Mouse (Mus musculus): ENCODE measurements at regions not wholly inside any gene's neighbourhood (a gene's known extent, or its start where the extent isn't known, plus 50 kb on each side); places are given as distances from the start of the nearest gene placed in this dataset.

DNA sequence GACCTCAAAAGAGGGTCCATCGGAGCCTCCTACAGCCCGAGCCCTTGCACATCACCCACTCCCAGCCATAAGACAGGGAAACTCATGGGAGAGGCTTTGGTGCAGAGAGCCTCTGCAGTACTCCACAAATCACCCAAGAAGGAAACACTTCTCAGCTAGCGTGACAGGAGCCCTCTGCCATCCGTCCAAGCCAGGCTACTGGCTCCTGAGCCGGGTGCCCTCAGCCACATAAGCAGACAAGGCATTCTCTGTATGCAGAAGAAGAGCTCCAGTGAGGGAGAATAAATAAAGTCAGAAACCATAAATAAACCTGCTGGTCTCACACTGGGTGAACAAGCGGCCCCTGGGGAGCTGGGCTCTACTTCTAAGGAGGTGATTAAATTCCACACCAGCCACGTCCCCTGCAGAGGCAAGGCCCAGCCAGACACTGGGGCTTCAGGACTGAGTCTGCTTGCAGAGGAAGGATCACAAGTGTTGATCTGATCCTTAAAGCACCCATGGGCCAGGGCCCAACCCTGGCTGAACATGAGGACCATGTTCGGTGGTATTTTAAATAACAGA lies 243.0 kb upstream of the Mocs1 start:
- no peaks in the 10 kb centered on the region for H3K27me3 ChIP-seq (ENCODE audit: control insufficient read depth, insufficient read depth, low read length)
- DNase-seq (ENCODE audit: low spot score) = no peak
- ATAC-seq (ENCODE audit: low FRiP score, low TSS enrichment) = no peak
- no peak overlapping the region for H3K4me3 ChIP-seq (ENCODE audit: low read depth, low read length)
- no peaks in the 10 kb centered on the region for H3K36me3 ChIP-seq (ENCODE audit: control insufficient read depth, insufficient read depth, low read length)
- no peaks in the 10 kb centered on the region for H3K4me1 ChIP-seq (replicated peaks; ENCODE audit: control insufficient read depth, insufficient read depth)
- no peak overlapping the region for H3K27ac ChIP-seq (replicated peaks)
- no peak overlapping the region for H3K9ac ChIP-seq (ENCODE audit: low read length)
- no peak overlapping the region for H3K4me2 ChIP-seq (replicated peaks; ENCODE audit: low read depth)
- WGBS = 42% methylated on average over 8 of the region's 8 CpGs
- no peaks in the 10 kb centered on the region for H3K9me3 ChIP-seq (ENCODE audit: control insufficient read depth, low read length)
- TF ChIP-seq CTCF (IDR thresholded peaks at IDR 0.05; ENCODE audit: low read depth) = no peak
- TF ChIP-seq EP300 (optimal IDR thresholded peaks at IDR 0.05) = no peak

DNA sequence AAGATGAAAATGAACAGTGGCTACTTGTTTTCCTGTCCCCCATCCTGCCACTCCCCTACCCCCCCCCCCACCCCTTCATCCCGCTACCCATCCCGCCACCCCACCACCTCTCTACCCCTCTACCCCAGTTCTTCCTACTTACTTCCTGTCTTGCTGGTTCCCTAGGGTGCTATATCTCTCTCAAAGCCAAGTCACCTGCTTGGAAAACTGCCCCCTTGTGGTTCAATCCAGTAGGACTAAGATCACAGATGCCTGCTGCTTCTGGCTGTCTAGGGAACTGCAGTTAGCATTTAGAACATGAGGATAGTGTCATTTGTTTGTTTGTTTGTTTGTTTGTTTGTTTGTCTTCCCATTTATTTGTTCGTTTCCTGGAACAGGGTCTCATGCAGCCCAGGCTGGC lies 238.4 kb upstream of the Mocs1 start:
- DNase-seq (ENCODE audit: low spot score) (no peak), ATAC-seq (ENCODE audit: low FRiP score, low TSS enrichment) (no peak)
- H3K27ac ChIP-seq (replicated peaks) = no peak overlapping the region
- no peaks in the 10 kb centered on the region for H3K27me3 ChIP-seq (ENCODE audit: control insufficient read depth, insufficient read depth, low read length)
- H3K4me3 ChIP-seq (ENCODE audit: low read depth, low read length) = no peak overlapping the region
- H3K4me2 ChIP-seq (replicated peaks; ENCODE audit: low read depth) = no peak overlapping the region
- no peaks in the 10 kb centered on the region for H3K36me3 ChIP-seq (ENCODE audit: control insufficient read depth, insufficient read depth, low read length)
- no peaks in the 10 kb centered on the region for H3K9me3 ChIP-seq (ENCODE audit: control insufficient read depth, low read length)
- H3K9ac ChIP-seq (ENCODE audit: low read length) = no peak overlapping the region
- WGBS = 48% methylated on average over 2 of the region's 3 CpGs
- H3K4me1 ChIP-seq (replicated peaks; ENCODE audit: control insufficient read depth, insufficient read depth) = no peaks in the 10 kb centered on the region
- TF ChIP-seq CTCF (IDR thresholded peaks at IDR 0.05; ENCODE audit: low read depth) = peak; percentile 88
- no peak for TF ChIP-seq EP300 (optimal IDR thresholded peaks at IDR 0.05)

DNA sequence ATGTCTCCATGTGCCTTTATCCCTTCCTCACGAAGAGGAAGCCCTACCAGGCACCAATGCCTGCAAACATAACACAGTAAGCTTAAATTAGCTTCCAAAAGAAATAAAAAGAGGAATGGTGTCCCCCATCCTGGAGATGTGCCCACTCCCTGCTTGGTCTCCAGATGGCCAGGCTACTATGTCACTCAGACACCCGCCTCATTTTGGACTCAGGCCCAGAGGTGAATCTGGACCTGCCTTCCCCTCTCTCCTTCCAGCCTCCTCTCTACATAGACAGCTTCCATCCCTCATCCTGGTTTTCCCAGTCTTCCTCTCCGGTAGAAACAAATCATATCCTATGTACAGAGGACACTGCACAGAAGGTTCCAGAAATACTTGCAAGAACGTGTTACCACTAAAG lies 237.8 kb upstream of the Mocs1 start:
- no peaks in the 10 kb centered on the region for H3K36me3 ChIP-seq (ENCODE audit: control insufficient read depth, insufficient read depth, low read length)
- DNase-seq (ENCODE audit: low spot score) (no peak), ATAC-seq (ENCODE audit: low FRiP score, low TSS enrichment) (no peak)
- H3K9ac ChIP-seq (ENCODE audit: low read length) = no peak overlapping the region
- H3K4me2 ChIP-seq (replicated peaks; ENCODE audit: low read depth) = no peak overlapping the region
- WGBS = 65% methylated on average over 4 of the region's 4 CpGs
- TF ChIP-seq EP300 (optimal IDR thresholded peaks at IDR 0.05) (no peak), CTCF (IDR thresholded peaks at IDR 0.05; ENCODE audit: low read depth) (no peak)
- no peak overlapping the region for H3K27ac ChIP-seq (replicated peaks)
- no peak overlapping the region for H3K4me3 ChIP-seq (ENCODE audit: low read depth, low read length)
- no peaks in the 10 kb centered on the region for H3K9me3 ChIP-seq (ENCODE audit: control insufficient read depth, low read length)
- H3K4me1 ChIP-seq (replicated peaks; ENCODE audit: control insufficient read depth, insufficient read depth) = no peaks in the 10 kb centered on the region
- no peaks in the 10 kb centered on the region for H3K27me3 ChIP-seq (ENCODE audit: control insufficient read depth, insufficient read depth, low read length)

DNA sequence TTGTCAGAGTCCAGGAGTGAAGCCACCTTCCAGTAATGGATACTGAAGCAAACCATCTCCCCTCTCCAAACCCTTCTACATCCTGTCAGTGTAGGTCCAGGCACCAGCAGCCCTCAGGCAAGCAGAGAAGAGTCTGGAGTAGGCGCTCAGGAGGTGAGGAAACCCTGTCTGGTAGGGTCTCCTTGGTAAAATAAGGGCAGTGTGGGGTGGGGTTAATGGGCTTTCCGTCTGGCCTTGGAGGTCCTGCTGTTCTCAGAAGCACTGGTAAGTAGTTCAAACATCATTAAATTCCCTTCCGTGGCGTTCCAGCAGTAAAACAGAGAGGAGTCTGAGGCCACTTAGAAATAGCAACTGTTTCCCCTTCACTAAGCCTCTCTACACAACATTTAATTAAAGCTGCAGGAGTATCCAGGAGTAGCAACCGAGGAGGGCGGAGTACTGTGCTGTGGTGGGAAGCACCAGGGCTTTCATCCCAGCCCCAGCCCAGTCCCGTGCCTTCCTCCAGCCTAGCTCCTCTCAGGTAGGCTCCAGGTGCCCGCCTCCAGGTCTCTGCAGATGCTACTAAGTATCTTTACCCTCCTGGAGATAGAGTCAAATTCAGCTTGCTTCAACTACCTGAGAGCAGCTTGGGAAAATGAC lies 232.0 kb upstream of the Mocs1 start:
- DNase-seq (ENCODE audit: low spot score) = no peak

DNA sequence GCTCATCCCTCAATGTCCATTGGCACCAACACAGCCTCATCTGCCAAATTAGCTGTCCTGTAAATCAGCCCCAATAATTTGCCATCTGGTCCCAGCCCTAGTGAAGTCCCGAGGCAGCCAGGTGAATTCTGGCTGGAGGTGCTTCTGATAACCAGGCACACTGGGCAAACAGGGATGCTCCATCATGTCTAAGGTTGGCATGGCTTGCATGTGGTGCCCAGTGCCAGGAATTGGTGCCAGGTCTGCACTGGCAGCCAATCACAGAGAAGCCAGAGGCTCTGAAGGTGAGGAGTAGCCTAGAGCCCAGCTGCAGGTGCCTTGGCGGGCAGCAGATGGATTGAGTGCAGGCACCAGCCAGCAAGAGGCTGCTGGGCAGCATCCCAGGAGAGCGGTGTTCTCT lies 226.7 kb upstream of the Mocs1 start:
- no peaks in the 10 kb centered on the region for H3K4me1 ChIP-seq (replicated peaks; ENCODE audit: control insufficient read depth, insufficient read depth)
- no peak overlapping the region for H3K27ac ChIP-seq (replicated peaks)
- no peak overlapping the region for H3K4me2 ChIP-seq (replicated peaks; ENCODE audit: low read depth)
- DNase-seq (ENCODE audit: low spot score) = no peak
- WGBS = 91% methylated on average over 3 of the region's 3 CpGs
- no peaks in the 10 kb centered on the region for H3K27me3 ChIP-seq (ENCODE audit: control insufficient read depth, insufficient read depth, low read length)
- TF ChIP-seq CTCF (IDR thresholded peaks at IDR 0.05; ENCODE audit: low read depth) (no peak), EP300 (optimal IDR thresholded peaks at IDR 0.05) (no peak)
- H3K36me3 ChIP-seq (ENCODE audit: control insufficient read depth, insufficient read depth, low read length) = no peaks in the 10 kb centered on the region
- no peak overlapping the region for H3K9ac ChIP-seq (ENCODE audit: low read length)
- H3K9me3 ChIP-seq (ENCODE audit: control insufficient read depth, low read length) = no peaks in the 10 kb centered on the region
- no peak for ATAC-seq (ENCODE audit: low FRiP score, low TSS enrichment)
- H3K4me3 ChIP-seq (ENCODE audit: low read depth, low read length) = no peak overlapping the region

More for the DNA sequence above, 232.0 kb upstream of the Mocs1 start:
- no peak for ATAC-seq (ENCODE audit: low FRiP score, low TSS enrichment)
- no peak for TF ChIP-seq EP300 (optimal IDR thresholded peaks at IDR 0.05)
- TF ChIP-seq CTCF (IDR thresholded peaks at IDR 0.05; ENCODE audit: low read depth) = no peak
- Histone ChIP-seq H3K4me3 (ENCODE audit: low read depth, low read length) (no peak overlapping the region), H3K4me1 (replicated peaks; ENCODE audit: control insufficient read depth, insufficient read depth) (no peaks in the 10 kb centered on the region), H3K9me3 (ENCODE audit: control insufficient read depth, low read length) (no peaks in the 10 kb centered on the region), H3K27ac (replicated peaks) (no peak overlapping the region), H3K36me3 (ENCODE audit: control insufficient read depth, insufficient read depth, low read length) (no peaks in the 10 kb centered on the region), H3K9ac (ENCODE audit: low read length) (no peak overlapping the region), H3K27me3 (ENCODE audit: control insufficient read depth, insufficient read depth, low read length) (no peaks in the 10 kb centered on the region), H3K4me2 (replicated peaks; ENCODE audit: low read depth) (no peak overlapping the region)
- 63% methylated on average over 8 of the region's 8 CpGs for WGBS

DNA sequence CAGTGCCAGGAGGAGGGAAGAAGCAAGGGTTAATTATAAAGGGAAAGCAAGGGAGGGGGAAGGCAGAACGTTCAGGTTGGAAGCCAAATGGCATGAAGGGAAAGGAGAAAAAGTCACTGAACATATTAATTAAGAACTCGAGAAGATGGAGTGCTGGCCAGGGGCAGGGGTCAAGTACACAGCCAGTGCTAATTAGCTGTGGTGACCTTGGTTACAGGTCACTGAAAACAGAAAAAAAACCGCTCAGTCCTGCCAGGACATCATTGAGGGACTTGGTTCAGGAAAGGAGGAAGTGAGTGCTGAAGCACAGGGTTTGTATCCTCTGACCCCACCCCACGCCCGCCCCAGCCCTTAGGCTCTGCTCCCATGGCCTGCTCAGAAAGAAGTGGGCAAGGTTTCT lies 223.1 kb upstream of the Mocs1 start:
- Histone ChIP-seq H3K4me1 (replicated peaks; ENCODE audit: control insufficient read depth, insufficient read depth) (no peaks in the 10 kb centered on the region), H3K27ac (replicated peaks) (no peak overlapping the region), H3K9me3 (ENCODE audit: control insufficient read depth, low read length) (no peaks in the 10 kb centered on the region), H3K9ac (ENCODE audit: low read length) (no peak overlapping the region), H3K4me2 (replicated peaks; ENCODE audit: low read depth) (no peak overlapping the region), H3K27me3 (ENCODE audit: control insufficient read depth, insufficient read depth, low read length) (no peaks in the 10 kb centered on the region), H3K36me3 (ENCODE audit: control insufficient read depth, insufficient read depth, low read length) (no peaks in the 10 kb centered on the region), H3K4me3 (ENCODE audit: low read depth, low read length) (no peak overlapping the region)
- DNase-seq (ENCODE audit: low spot score) = no peak
- no peak for TF ChIP-seq EP300 (optimal IDR thresholded peaks at IDR 0.05)
- no peak for TF ChIP-seq CTCF (IDR thresholded peaks at IDR 0.05; ENCODE audit: low read depth)
- no peak for ATAC-seq (ENCODE audit: low FRiP score, low TSS enrichment)
- 36% methylated on average over 5 of the region's 5 CpGs for WGBS
